Mouse (Mus musculus) kidney, postnatal 0 days (tissue): ENCODE data around the gene Tedc1. TPM values are rescaled to one million over a fixed set of nuclear protein-coding genes. Genes with fewer than 3 reads are reported as not detected.

Experiments used
- ATAC-seq: fragments of 200-750 bp; cut with Nextera tagmentation; replicated peaks from 2 replicates; pipeline ENCODE4 v1.8.0; 2017; ENCODE audit warnings: low read depth, moderate number of reproducible peaks, moderate TSS enrichment, moderate library complexity; ENCODE audit not compliant: low FRiP score
- DNase-seq: peaks from one replicate; pipeline ENCODE4 v3.0.0-alpha.2; 2016; ENCODE audit warnings: low spot score
- H3K27ac ChIP-seq: fragments of 300-500 bp; sonication (generic); 2 replicates; pipeline ENCODE4 v1.5.1; 2014; ENCODE audit warnings: mild to moderate bottlenecking
- H3K27me3 ChIP-seq: fragments of 300-500 bp; sonication (generic); 2 replicates; pipeline ENCODE4 v1.6.1; 2014; ENCODE audit warnings: low read length, mixed read lengths; ENCODE audit not compliant: insufficient read depth
- H3K36me3 ChIP-seq: fragments of 300-500 bp; sonication (generic); 2 replicates; pipeline ENCODE4 v1.6.1; 2014; ENCODE audit warnings: low read length, mixed read lengths; ENCODE audit not compliant: insufficient read depth
- H3K4me1 ChIP-seq: fragments of 300-500 bp; sonication (generic); replicated peaks from 2 replicates; pipeline ENCODE4 v1.6.1; 2014; ENCODE audit warnings: antibody characterized with exemption, low read length, mixed read lengths; ENCODE audit not compliant: insufficient read depth
- H3K4me2 ChIP-seq: fragments of 300-500 bp; sonication (generic); 2 replicates; pipeline ENCODE4 v1.6.1; 2014; ENCODE audit warnings: mild to moderate bottlenecking, low read length, moderate library complexity, mixed read lengths
- H3K4me3 ChIP-seq: fragments of 300-500 bp; sonication (generic); replicated peaks from 2 replicates; pipeline ENCODE4 v1.5.1; 2014; ENCODE audit warnings: low read depth, low read length
- H3K9ac ChIP-seq: fragments of 300-500 bp; sonication (generic); 2 replicates; pipeline ENCODE4 v1.6.1; 2014; ENCODE audit warnings: low read depth, low read length
- H3K9me3 ChIP-seq: fragments of 300-500 bp; sonication (generic); replicated peaks from 2 replicates; pipeline ENCODE4 v1.6.1; 2016; ENCODE audit warnings: low read length, inconsistent platforms, mixed read lengths
- CTCF ChIP-seq: IDR thresholded peaks from 2 replicates; pipeline ENCODE4 v1.5.1; 2016; ENCODE audit warnings: antibody characterized with exemption, low read depth, mild to moderate bottlenecking, moderate library complexity
- WGBS: fragments of 180-500 bp; shearing (Covaris S2); extraction: QIAGEN DNeasy Blood & Tissue Kit; methylation state at CpG from one replicate; pipeline ENCODE4 v1.1.7; 2014; 5-methylcytosine and 5-hydroxymethylcytosine counted together
- polyA plus RNA-seq: library from polyadenylated mRNA; unstranded; fragments of >200 nt; fragmentation: Nextera tagmentation; extraction: Ambion mirVana; gene quantifications from 2 replicates; pipeline ENCODE4 v1.2.1, GENCODE M21; 2015

The Tedc1 gene
- polyA plus RNA-seq, 1 experiment from 2014 or later = 14.8 TPM

- Histone ChIP-seq H3K4me3 (no peak overlapping the region), H3K36me3 (no peaks in the 10 kb centered on the region), H3K27me3 (no peaks in the 10 kb centered on the region), H3K9ac (no peak overlapping the region), H3K9me3 (no peaks in the 10 kb centered on the region), H3K27ac (no peak overlapping the region), H3K4me2 (no peak overlapping the region), H3K4me1 (no peaks in the 10 kb centered on the region)
- DNase-seq (no peak), ATAC-seq (no peak)
- WGBS = 85% methylated on average over 25 of the region's 25 CpGs
- no peak for TF ChIP-seq CTCF
Measured at GRCm38 (mm10) chr12:113214072-113214808, 58.0 kb downstream of the Tedc1 start.

- no peak for DNase-seq
- H3K36me3 ChIP-seq = no peaks in the 10 kb centered on the region
- no peaks in the 10 kb centered on the region for H3K9me3 ChIP-seq
- 80% methylated on average over 16 of the region's 16 CpGs for WGBS
- no peak for ATAC-seq
- H3K9ac ChIP-seq = no peak overlapping the region
- H3K27ac ChIP-seq = no peak overlapping the region
- no peak overlapping the region for H3K4me2 ChIP-seq
- no peaks in the 10 kb centered on the region for H3K27me3 ChIP-seq
- TF ChIP-seq CTCF = no peak
- H3K4me3 ChIP-seq = no peak overlapping the region
- H3K4me1 ChIP-seq = no peaks in the 10 kb centered on the region
Measured at GRCm38 (mm10) chr12:113214972-113215666, 58.9 kb downstream of the Tedc1 start.

Other genes starting within 250 kb of the Tedc1 start
- gene Jag2, start 226.6 kb upstream of the Tedc1 start, polyA plus RNA-seq = 2.4 and 2.9 TPM in 2 replicates
- 99.2 and 102 TPM in 2 replicates for gene Nudt14, start 214.3 kb upstream of the Tedc1 start, polyA plus RNA-seq
- gene Btbd6, start 179.9 kb upstream of the Tedc1 start, polyA plus RNA-seq = 22.8 and 24.9 TPM in 2 replicates
- 41.4 and 43.6 TPM in 2 replicates for gene Brf1, start 155.7 kb upstream of the Tedc1 start, polyA plus RNA-seq
- 7.9 and 9.5 TPM in 2 replicates for gene Pacs2, start 141.9 kb upstream of the Tedc1 start, polyA plus RNA-seq
- not detected in 2 replicates for gene Tex22, start 81.9 kb upstream of the Tedc1 start, polyA plus RNA-seq
- gene Mta1, start 58.1 kb upstream of the Tedc1 start, polyA plus RNA-seq = 11.5 and 13.2 TPM in 2 replicates
- 227 and 239 TPM in 2 replicates for gene Crip2, start 16.2 kb upstream of the Tedc1 start, polyA plus RNA-seq
- 350 and 357 TPM in 2 replicates for gene Crip1, start 10.1 kb upstream of the Tedc1 start, polyA plus RNA-seq
- 6.4 and 6.9 TPM in 2 replicates for gene Tmem121, start 29.5 kb downstream of the Tedc1 start, polyA plus RNA-seq